Mouse (Mus musculus) left cerebral cortex, adult 2 months (tissue): ENCODE results near the gene Tex26. TPM values are rescaled to one million over a fixed set of nuclear protein-coding genes. Genes with fewer than 3 reads are reported as not detected.

Experiments used
- DNase-seq, 2 experiments: peaks; one replicate each; pipeline ENCODE4 v3.0.0; 2021 to 2022; ENCODE audit warnings: low spot score in 2 of 2, mixed read lengths in 1 of 2; ENCODE audit errors: extremely low spot score in 1 of 2
- H3K27ac ChIP-seq: fragments of 200-600 bp; 2 replicates; pipeline ENCODE4 v1.8.1; 2022
- H3K4me3 ChIP-seq: fragments of 200-600 bp; 2 replicates; pipeline ENCODE4 v1.8.1; 2022
- CTCF ChIP-seq: fragments of 200-600 bp; IDR thresholded peaks from 2 replicates; pipeline ENCODE4 v1.8.1; 2022; ENCODE audit warnings: antibody characterized with exemption, mild to moderate bottlenecking, moderate library complexity
- intact Hi-C: fragments of 180-260 bp; cut with DNase I; formaldehyde crosslinking; loops from one replicate; pipeline ENCODE4 v1.15.1; 2025
- total RNA-seq, 2 experiments: library from RNA; stranded (reverse); gene quantifications; 2 replicates each; pipeline ENCODE4 v1.2.3; 2021

The Tex26 gene
- total RNA-seq, 2 experiments from 2014 or later, result 0.77 TPM; not detected in 1

DNA sequence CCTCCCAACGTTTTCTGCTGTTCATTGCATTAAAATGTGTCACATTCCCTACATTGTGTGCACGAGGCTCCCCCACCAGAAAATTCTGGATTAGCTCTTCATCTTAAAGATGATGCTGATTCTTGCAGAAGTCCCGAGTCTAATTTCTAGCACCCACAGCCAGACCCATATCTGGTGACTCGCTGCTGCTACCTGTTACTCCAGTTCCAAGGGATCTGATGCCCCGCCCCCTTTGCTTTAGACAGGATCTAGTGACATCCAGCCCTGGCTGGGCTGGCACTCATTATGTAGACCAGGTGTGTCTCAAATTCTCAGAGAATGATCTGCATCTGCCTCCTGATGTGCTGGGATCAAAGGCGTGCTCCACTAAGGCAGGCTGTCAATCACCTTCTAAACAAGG is 2.3 kb upstream of the Tex26 start:
- DNase-seq, result no peak
- Histone ChIP-seq H3K27ac (no peak overlapping the region), H3K4me3 (no peak overlapping the region)
- intact Hi-C loops, result no loop called here
- TF ChIP-seq CTCF, result no peak

DNA sequence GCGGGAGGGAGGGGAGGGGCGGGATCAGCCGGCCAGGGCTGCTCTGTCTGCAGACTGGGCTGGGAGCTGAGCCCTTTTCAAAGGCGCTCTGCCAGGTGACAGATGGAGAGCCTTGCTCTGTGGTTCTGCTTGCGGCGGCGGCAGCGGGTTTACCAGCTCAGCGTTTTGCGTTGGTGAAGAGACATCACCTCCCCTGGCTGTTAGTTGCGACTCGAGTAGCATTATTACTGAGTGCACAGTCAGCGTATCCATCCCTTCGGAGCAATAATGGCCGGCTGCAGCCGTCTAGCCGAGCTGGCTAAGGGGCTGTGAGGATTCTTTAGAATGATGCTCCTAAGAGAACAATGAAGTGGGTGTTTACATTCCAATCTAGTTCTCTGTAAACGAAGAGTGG is 717 bp downstream of the Tex26 start:
- peak; percentile 64 to 76 for DNase-seq
- H3K4me3 ChIP-seq, result peak overlapping the region; percentile 48
- intact Hi-C loops, result no loop called here
- no peak for TF ChIP-seq CTCF
- peak overlapping the region; percentile 79 for H3K27ac ChIP-seq

DNA sequence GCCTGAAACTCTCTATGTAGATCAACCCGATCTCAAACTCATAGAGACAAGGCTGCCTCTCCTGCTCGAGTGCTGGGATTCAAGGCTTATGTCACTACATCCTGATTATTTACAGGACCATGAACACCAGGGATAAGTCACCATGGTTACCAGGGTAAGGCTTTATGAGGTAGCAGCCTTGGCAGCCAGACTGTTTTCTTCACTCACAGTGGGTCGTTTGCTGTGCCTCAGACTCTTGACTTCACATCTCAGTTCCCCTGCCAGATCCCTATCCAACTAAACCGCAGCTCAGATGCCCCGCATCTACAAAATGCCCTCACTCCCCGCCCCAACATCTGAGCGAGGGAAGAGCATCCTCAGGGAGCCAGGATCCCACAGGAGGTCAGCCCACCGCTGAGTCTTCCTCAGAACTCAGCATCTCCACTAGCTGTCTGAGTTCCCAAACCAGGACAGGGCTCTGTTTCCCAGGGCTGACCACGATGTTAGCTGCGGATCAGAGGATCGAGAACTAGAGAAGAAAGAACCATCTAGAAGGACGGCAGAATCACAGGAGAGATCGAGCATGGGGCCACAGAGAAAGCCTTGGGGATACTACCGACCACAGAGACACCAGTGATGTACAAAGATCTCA is 2.3 kb downstream of the Tex26 start:
- DNase-seq, result no peak
- intact Hi-C loops, result no loop called here
- no peak overlapping the region for H3K27ac ChIP-seq
- no peak overlapping the region for H3K4me3 ChIP-seq
- TF ChIP-seq CTCF, result no peak

DNA sequence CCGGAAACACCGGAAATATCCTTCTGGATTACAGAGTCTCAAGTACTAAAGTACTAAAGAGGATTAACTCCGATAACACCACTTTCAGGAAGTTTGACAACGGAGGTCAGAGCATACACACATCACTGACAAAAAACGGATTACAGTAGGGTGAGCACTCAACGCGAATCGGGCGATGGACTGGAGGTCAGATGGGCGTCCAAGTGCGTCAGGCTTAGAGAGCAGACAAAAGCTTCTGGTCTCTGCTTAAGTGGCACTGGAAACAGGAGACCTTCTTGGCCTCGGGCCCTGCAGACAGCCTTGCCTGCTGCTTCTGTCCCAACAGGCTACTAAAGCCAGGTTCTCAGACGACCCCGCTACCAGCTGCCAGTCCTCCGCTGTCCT is 2.8 kb downstream of the Tex26 start:
- Histone ChIP-seq H3K27ac (no peak overlapping the region), H3K4me3 (no peak overlapping the region)
- no peak for TF ChIP-seq CTCF
- no peak for DNase-seq
- intact Hi-C loops, result no loop called here

DNA sequence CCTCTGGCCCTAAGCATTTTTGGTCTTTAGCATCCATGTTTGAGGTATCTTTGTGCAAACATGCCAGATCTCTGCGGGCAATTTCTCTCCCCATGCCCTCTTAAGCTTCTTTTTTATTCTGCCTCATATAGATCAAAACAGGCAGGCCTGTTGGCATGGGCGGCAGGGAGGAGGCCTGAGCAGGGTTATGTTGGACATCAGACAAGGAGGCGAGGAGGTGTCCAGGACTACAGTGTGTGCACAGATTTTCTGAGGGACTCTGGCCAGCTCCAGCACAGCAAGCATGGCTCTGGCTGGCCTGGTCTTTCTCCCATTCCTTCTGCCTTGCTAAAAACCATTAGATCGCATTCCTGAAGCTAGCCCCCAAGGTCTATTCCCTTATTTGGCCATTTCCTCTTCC is 5.0 kb downstream of the Tex26 start:
- no peak overlapping the region for H3K4me3 ChIP-seq
- intact Hi-C loops, result no loop called here
- no peak overlapping the region for H3K27ac ChIP-seq
- TF ChIP-seq CTCF, result no peak
- DNase-seq, result no peak

DNA sequence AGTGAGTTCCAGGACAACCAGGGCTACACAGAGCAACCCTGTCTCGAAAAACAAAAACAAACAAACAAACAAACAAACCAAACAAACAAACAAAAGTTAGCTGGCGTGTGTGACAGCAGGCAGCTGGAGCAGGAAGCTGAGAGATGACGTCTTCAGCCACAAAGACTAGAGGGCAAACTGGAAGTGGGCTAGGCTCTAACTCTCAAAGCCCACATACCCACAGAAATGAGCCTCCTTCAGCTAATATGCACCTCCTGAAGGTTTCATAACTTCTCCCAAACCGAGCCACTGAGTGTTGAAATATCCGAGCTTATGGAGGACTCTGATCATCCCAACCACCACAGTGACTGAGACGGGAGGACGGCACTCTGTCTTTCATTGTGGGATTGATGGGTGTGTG is 7.0 kb downstream of the Tex26 start:
- Histone ChIP-seq H3K4me3 (no peak overlapping the region), H3K27ac (no peak overlapping the region)
- TF ChIP-seq CTCF, result no peak
- no peak for DNase-seq
- intact Hi-C loops, result no loop called here

DNA sequence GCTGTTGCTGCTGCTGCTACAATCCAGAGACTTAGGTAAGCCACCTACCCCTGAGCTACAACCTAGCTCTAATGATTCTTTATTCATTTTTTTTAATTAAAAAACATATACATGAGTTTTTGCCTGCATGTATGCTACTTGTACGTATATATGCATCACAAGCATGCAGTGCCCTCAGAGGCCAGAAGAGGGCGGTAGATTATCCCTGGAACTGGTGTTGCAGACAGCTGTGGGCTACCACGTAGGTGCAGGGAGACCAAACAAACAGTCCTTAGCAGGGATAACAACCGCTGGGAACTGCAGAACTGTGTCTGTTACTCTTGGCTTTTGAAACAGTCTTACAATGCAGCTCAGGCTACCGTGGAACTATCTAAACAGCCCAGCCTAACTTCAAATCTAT is 8.3 kb downstream of the Tex26 start:
- intact Hi-C loops, result no loop called here
- peak; percentile 24 for TF ChIP-seq CTCF

DNA sequence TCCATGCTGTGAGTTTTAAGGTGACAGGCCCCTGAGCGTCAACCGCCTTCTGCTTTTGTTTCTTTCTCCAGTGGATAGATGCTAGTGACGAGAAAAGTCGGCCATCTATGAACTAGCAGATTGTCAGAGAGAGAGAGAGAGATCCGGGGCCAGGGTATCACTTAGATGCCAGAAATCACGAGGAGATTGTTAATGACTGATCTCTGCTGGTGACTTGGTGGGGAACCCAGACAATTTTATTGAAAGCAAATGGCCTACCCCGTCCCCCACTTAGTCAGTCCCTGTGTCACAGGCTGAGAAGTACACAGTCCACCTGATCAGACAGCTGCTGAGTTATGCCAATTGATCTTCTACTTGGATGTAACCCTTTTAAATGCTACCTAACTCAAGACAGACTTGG is 9.9 kb downstream of the Tex26 start:
- no peak overlapping the region for H3K27ac ChIP-seq
- H3K4me3 ChIP-seq, result no peak overlapping the region
- TF ChIP-seq CTCF, result no peak
- intact Hi-C loops, result no loop called here
- no peak for DNase-seq

More for the DNA sequence above, 8.3 kb downstream of the Tex26 start:
- no peak overlapping the region for H3K27ac ChIP-seq
- DNase-seq, result no peak
- no peak overlapping the region for H3K4me3 ChIP-seq

DNA sequence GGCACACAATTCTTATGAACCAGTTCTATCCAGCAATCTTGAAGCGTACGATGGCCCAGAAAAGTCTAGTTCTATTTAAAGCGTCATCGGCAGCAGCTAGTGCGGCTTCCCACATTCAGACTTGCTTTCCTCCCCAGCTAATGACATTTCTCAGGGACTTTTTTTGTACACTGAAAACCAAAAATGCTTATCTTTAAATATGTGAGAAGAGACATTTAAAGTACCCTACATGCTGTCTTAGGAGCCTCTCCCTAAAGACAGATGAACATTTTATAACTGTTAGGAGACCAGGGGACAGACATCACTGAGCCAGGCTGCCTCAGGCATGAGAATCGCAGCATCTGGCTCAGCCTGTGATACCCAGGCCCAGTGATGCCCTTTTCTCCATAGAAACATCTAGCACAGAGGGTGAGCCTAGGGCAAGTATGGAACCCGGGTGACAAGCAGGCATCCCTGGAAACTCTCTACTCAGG is 11.8 kb downstream of the Tex26 start:
- DNase-seq, result no peak
- Histone ChIP-seq H3K4me3 (no peak overlapping the region), H3K27ac (peak overlapping the region; percentile 76)
- TF ChIP-seq CTCF, result no peak
- intact Hi-C loops, result no loop called here

DNA sequence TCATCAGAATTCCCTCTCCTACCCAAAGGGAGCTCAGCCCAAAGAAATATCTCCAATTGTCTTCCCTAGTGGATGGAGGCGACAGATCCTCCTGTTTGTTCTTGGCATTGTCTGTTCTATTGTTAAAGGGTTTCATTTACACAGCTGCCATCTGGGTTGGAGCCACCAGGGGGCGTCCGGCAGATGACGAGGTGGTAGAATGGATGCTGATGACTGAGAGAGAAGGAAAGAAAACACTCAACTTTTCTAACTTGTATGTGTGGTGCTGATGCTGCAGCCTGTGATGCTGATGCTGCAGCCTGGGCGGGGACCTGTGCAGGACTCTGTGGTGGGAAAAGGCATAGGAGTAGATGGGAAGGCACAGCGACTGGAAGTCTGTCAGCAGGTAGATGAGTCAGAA is 14.8 kb downstream of the Tex26 start:
- peak; percentile 55 to 76 for DNase-seq
- intact Hi-C loops, result no loop called here
- Histone ChIP-seq H3K27ac (no peak overlapping the region), H3K4me3 (no peak overlapping the region)
- TF ChIP-seq CTCF, result peak; percentile 84

DNA sequence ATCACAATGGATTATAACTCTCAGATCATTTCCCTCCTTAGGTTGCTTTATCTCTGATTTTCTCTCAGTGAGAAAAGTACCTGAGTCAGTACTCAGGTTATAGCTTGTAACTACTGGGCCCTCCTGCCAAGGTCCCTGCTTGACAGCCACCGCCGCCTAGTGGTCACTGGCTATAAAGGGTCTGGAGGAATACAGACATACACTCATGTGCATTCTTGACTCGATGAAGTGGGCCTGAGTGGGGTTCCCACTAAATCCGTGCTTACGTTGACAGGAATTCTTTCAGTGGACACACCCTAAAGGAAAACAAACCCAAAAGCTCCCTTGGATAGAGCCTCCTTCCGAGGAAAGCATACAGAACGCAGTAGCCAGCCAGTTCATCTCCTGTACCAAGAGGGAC is 17.1 kb downstream of the Tex26 start:
- intact Hi-C loops, result no loop called here
- no peak for DNase-seq
- no peak; the same call in none of the 2 replicates for TF ChIP-seq CTCF
- H3K4me3 ChIP-seq, result no peak overlapping the region
- H3K27ac ChIP-seq, result no peak overlapping the region

DNA sequence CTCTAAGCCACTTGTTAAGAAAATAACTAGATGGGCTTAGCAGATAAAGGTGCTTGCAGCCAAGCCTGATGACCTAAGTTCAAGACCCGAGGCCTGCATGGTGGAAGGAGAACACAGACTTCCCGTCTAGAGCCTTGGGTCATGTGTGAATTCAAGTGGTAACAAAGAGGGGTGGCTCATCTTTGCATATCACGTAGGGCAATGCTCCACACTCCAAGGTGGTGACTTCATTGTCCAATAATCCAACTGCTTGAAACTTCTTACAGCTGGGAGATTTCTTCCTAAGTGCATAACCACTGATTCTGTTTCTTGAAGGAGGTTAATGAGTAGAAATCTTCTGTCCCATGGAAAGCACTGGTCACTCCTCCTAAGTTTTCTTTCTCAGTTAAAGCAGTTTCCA is 22.6 kb downstream of the Tex26 start:
- no peak overlapping the region for H3K4me3 ChIP-seq
- no peak for DNase-seq
- TF ChIP-seq CTCF, result no peak
- no peak overlapping the region for H3K27ac ChIP-seq
- intact Hi-C loops, result no loop called here

DNA sequence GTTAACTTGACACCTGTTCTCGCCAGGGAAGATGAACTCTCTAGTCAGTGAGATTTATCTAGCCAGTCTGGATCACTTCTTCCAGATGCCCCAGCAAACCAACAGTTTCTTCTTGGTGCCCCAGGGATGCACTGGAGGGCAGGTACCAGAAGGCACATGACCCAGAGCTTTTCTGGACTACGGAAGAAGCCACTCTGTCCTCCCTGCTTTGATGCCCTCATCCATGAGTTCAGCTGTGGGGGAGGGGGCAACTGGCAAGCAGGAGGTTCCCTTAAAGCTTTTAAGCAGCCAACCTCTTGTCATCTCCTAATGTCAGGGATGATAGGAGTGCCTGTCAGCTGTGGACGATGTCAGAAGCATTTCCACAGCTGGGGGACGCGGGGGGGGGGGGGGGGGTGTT is 25.8 kb downstream of the Tex26 start:
- intact Hi-C loops, result no loop called here
- Histone ChIP-seq H3K4me3 (no peak overlapping the region), H3K27ac (no peak overlapping the region)
- TF ChIP-seq CTCF, result no peak
- DNase-seq, result no peak

DNA sequence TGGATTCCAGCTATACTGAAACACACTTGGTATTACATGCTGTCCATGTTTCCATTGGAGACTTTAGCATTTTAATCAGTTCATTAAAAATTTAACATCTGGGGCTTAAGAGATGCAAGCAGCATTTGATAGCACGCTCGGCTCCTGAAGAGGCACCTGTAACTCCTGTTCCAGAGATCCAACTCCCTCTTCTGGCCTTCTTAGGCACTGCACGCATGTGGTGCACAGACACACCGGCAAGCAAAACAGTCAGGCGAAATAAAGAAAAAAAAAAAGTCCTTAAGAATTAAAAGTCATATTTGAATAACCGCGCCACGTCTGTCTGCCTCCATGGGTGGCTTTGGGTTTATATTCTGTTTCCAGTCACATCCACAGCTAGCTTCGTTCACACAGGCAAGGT is 34.7 kb downstream of the Tex26 start:
- Histone ChIP-seq H3K27ac (no peak overlapping the region), H3K4me3 (no peak overlapping the region)
- TF ChIP-seq CTCF, result peak; percentile 6
- intact Hi-C loops, result no loop called here
- DNase-seq, result no peak
